Comparison of ENCODE assay signal across 21 mouse cellular contexts in the genomic region with DNA sequence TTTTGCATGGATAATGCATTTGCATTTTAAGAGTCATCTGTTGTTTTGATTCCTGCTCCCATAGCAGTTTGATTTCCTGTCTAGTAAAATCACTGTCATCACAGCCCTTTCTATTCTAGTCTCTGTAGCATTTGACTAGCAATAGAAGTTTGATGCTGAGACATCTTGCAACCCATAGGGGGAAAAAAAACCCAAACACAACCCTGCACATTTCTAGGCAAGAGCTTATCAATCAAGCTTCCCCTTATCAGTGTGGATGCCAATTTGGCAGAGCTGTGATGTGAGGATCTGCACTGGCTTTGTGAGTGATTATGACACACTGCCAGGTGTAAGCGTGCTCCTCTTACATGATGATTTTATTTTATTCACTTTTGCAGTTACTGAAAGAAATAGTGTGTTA.
DNase-seq lines count a peak whose midpoint lies in the region; ATAC-seq and TF ChIP-seq lines count a peak whose summit lies in the region.
"Had no signal": no experiment of that assay in that cellular context is flagged by ENCODE, and none has a peak within 500 bp of the region (broad histone marks: within the 10 kb centered on the region; RNA-seq: fewer than 3 reads in every experiment).

No protein-coding gene starts in this region.

- no peaks in the 10 kb centered on the region for H3K9me3 ChIP-seq in hindbrain, postnatal 0 days (ENCODE audit: low read length)
- H3K9me3 ChIP-seq in hindbrain, embryonic 14.5 days (ENCODE audit: control insufficient read depth, low read length): no peaks in the 10 kb centered on the region
- H3K9me3 ChIP-seq: G1E; heart, embryonic 10.5 days; hindbrain, embryonic 12.5 days; liver, embryonic 15.5 days; midbrain, embryonic 12.5 days had no signal

- H3K27ac ChIP-seq in hindbrain, postnatal 0 days: no peak overlapping the region
- H3K27ac ChIP-seq in hindbrain, embryonic 14.5 days: no peak overlapping the region
- H3K27ac ChIP-seq: heart, embryonic 10.5 days; hindbrain, embryonic 12.5 days; liver, embryonic 15.5 days; midbrain, embryonic 12.5 days had no signal

- no peak for TF ChIP-seq POLR2A in lung, adult 2 months (IDR thresholded peaks at IDR 0.05; ENCODE audit: borderline replicate concordance, extremely low read depth, low read depth, low read length)

- DNase-seq in hindbrain, postnatal 0 days (ENCODE audit: low spot score): peak; percentile 31
- no peak for DNase-seq in hindbrain, embryonic 14.5 days (ENCODE audit: low spot score)
- peak; percentile 2 for DNase-seq in A20 (ENCODE audit: low read depth, low spot score)
- DNase-seq in brain, adult 2 months (ENCODE audit: low read depth, low spot score): peak; percentile 34
- DNase-seq in layer of hippocampus, adult 8-10 months (ENCODE audit: low spot score in 2 of 2): peak; percentile 2 to 5
- no peak for DNase-seq in spleen, postnatal 14 days (ENCODE audit: low spot score in 2 of 2)
- DNase-seq in lung, adult 2 months: no peak
- DNase-seq in heart, adult 18-20 months: no peak
- DNase-seq: adrenal gland, postnatal 36 days; gastrocnemius, postnatal 25 days; heart, postnatal 10 days; kidney, adult 11 months; kidney, postnatal 10 days; lung, postnatal 36 days; thymus, adult 18-20 months had no signal

- H3K27me3 ChIP-seq in hindbrain, postnatal 0 days (ENCODE audit: insufficient read depth, low read length): no peaks in the 10 kb centered on the region
- H3K27me3 ChIP-seq in hindbrain, embryonic 14.5 days (ENCODE audit: control insufficient read depth, insufficient read depth, low read length): no peaks in the 10 kb centered on the region
- H3K27me3 ChIP-seq: hindbrain, embryonic 12.5 days; liver, embryonic 15.5 days; midbrain, embryonic 12.5 days had no signal

- 66% methylated on average over 1 of the region's 1 CpGs for WGBS in hindbrain, postnatal 0 days
- WGBS in hindbrain, embryonic 14.5 days: 78% methylated on average over 1 of the region's 1 CpGs
- WGBS in lung, adult 2 months: 47% methylated on average over 1 of the region's 1 CpGs

- no peak overlapping the region for H3K9ac ChIP-seq in hindbrain, postnatal 0 days (replicated peaks; ENCODE audit: low read length)
- H3K9ac ChIP-seq in hindbrain, embryonic 14.5 days: no peak overlapping the region
- H3K9ac ChIP-seq: hindbrain, embryonic 12.5 days; liver, embryonic 15.5 days; midbrain, embryonic 12.5 days had no signal

- no peak overlapping the region for H3K4me2 ChIP-seq in hindbrain, postnatal 0 days (ENCODE audit: low read depth, low read length)
- no peak overlapping the region for H3K4me2 ChIP-seq in hindbrain, embryonic 14.5 days (replicated peaks)
- H3K4me2 ChIP-seq: hindbrain, embryonic 12.5 days; liver, embryonic 15.5 days; midbrain, embryonic 12.5 days had no signal

- no peak overlapping the region for H3K4me3 ChIP-seq in hindbrain, postnatal 0 days (ENCODE audit: low read length)
- H3K4me3 ChIP-seq in hindbrain, embryonic 14.5 days (replicated peaks; ENCODE audit: low read length): no peak overlapping the region
- no peak overlapping the region for H3K4me3 ChIP-seq in lung, adult 2 months (replicated peaks; ENCODE audit: extremely low read depth, low read depth, low read length)
- H3K4me3 ChIP-seq: heart, embryonic 10.5 days; hindbrain, embryonic 12.5 days; liver, embryonic 15.5 days; midbrain, embryonic 12.5 days had no signal

- no peaks in the 10 kb centered on the region for H3K36me3 ChIP-seq in hindbrain, postnatal 0 days (ENCODE audit: insufficient read depth, low read length)
- H3K36me3 ChIP-seq in hindbrain, embryonic 14.5 days (replicated peaks; ENCODE audit: control insufficient read depth, insufficient read depth): no peaks in the 10 kb centered on the region
- H3K36me3 ChIP-seq: G1E; heart, embryonic 10.5 days; hindbrain, embryonic 12.5 days; liver, embryonic 15.5 days; midbrain, embryonic 12.5 days had no signal

- TF ChIP-seq CTCF in hindbrain, postnatal 0 days (IDR thresholded peaks at IDR 0.05; ENCODE audit: low read depth): no peak
- TF ChIP-seq CTCF in lung, adult 2 months (IDR thresholded peaks at IDR 0.05; ENCODE audit: insufficient read depth, low read length): no peak

- peak; percentile 21; the same call in 1 of the 2 replicates for ATAC-seq in hindbrain, postnatal 0 days
- ATAC-seq in hindbrain, embryonic 14.5 days (ENCODE audit: low FRiP score): no peak
- ATAC-seq: CD4-positive, CD25-positive, alpha-beta regulatory T cell, adult 4 months had no signal

- no peaks in the 10 kb centered on the region for H3K4me1 ChIP-seq in hindbrain, postnatal 0 days (ENCODE audit: insufficient read depth, low read length)
- no peaks in the 10 kb centered on the region for H3K4me1 ChIP-seq in hindbrain, embryonic 14.5 days (replicated peaks; ENCODE audit: control insufficient read depth, insufficient read depth, low read length)
- no peaks in the 10 kb centered on the region for H3K4me1 ChIP-seq in lung, adult 2 months (ENCODE audit: control insufficient read depth, insufficient read depth, low read length)
- H3K4me1 ChIP-seq: heart, embryonic 10.5 days; hindbrain, embryonic 12.5 days; liver, embryonic 15.5 days; midbrain, embryonic 12.5 days had no signal

Comparison
In these comparisons a context has a peak if more than half of its experiments do, and no peak if none do; other contexts are left out.
1. DNase-seq: peak in hindbrain, postnatal 0 days (single experiment), A20 (single experiment), brain, adult 2 months (single experiment) and layer of hippocampus, adult 8-10 months (2 of 2); none in hindbrain, embryonic 14.5 days (single experiment), spleen, postnatal 14 days (0 of 2), lung, adult 2 months (single experiment) and heart, adult 18-20 months (0 of 2).